Mouse (Mus musculus): ENCODE results near the gene Gm21149.
"Not testable (repeated sequence)": the region's sequence is repeated elsewhere in the genome, so short reads cannot be mapped to it uniquely, and the experiment has no call there.

The Gm21149 gene

GRCm38 (mm10) chr5:15461613-15462012, 14.7 kb downstream of the Gm21149 start:
- DNase-seq = not testable (repeated sequence)

GRCm38 (mm10) chr5:15457865-15458571, 18.3 kb downstream of the Gm21149 start:
- not testable (repeated sequence) for DNase-seq
